Mouse (Mus musculus) hindbrain, embryonic 15.5 days (tissue): Measurements from ENCODE around the gene Dusp5. TPM values are rescaled to one million over a fixed set of nuclear protein-coding genes. Genes with fewer than 3 reads are reported as not detected.
"Not testable (repeated sequence)": the region's sequence is repeated elsewhere in the genome, so short reads cannot be mapped to it uniquely, and the experiment has no call there.

Experiments
- ATAC-seq: fragments of 200-750 bp; cut with Nextera tagmentation; 2 replicates; pipeline ENCODE4 v1.8.0; 2017; ENCODE audit warnings: low read depth, moderate number of reproducible peaks, moderate TSS enrichment; ENCODE audit not compliant: low FRiP score
- H3K27ac ChIP-seq: fragments of 300-500 bp; sonication (generic); replicated peaks from 2 replicates; pipeline ENCODE4 v1.5.1; 2015; ENCODE audit warnings: mild to moderate bottlenecking, inconsistent platforms
- H3K27me3 ChIP-seq: fragments of 300-500 bp; sonication (generic); 2 replicates; pipeline ENCODE4 v1.6.1; 2015; ENCODE audit warnings: control low read depth, inconsistent platforms
- H3K36me3 ChIP-seq: fragments of 300-500 bp; sonication (generic); 2 replicates; pipeline ENCODE4 v1.6.1; 2015; ENCODE audit warnings: control low read depth, inconsistent platforms
- H3K4me1 ChIP-seq: fragments of 300-500 bp; sonication (generic); replicated peaks from 2 replicates; pipeline ENCODE4 v1.6.1; 2015; ENCODE audit warnings: control low read depth, inconsistent platforms
- H3K4me2 ChIP-seq: fragments of 300-500 bp; sonication (generic); 2 replicates; pipeline ENCODE4 v1.6.1; 2015; ENCODE audit warnings: moderate library complexity, mild to moderate bottlenecking, inconsistent platforms
- H3K4me3 ChIP-seq: fragments of 300-500 bp; sonication (generic); 2 replicates; pipeline ENCODE4 v1.5.1; 2015; ENCODE audit warnings: mild to moderate bottlenecking, inconsistent platforms
- H3K9ac ChIP-seq: fragments of 300-500 bp; sonication (generic); 2 replicates; pipeline ENCODE4 v1.6.1; 2015; ENCODE audit warnings: inconsistent platforms
- H3K9me3 ChIP-seq: fragments of 300-500 bp; sonication (generic); 2 replicates; pipeline ENCODE4 v1.6.1; 2016; ENCODE audit warnings: control low read depth, inconsistent platforms
- WGBS: fragments of 180-500 bp; shearing (Covaris S2); methylation state at CpG from one replicate; pipeline ENCODE4 v1.1.7; 2015; 5-methylcytosine and 5-hydroxymethylcytosine counted together
- polyA plus RNA-seq: library from polyadenylated mRNA; unstranded; fragments of >200 nt; fragmentation: Nextera tagmentation; extraction: Ambion mirVana; gene quantifications from 2 replicates; pipeline ENCODE4 v1.2.1, GENCODE M21; 2015

The Dusp5 gene
- polyA plus RNA-seq, 1 experiment from 2014 or later, result 7.7 TPM

- no peaks in the 10 kb centered on the region for H3K9me3 ChIP-seq
- H3K4me1 ChIP-seq, result no peaks in the 10 kb centered on the region
- H3K36me3 ChIP-seq, result no peaks in the 10 kb centered on the region
- no peak overlapping the region for H3K4me3 ChIP-seq
- no peak for ATAC-seq
- H3K4me2 ChIP-seq, result no peak overlapping the region
- no peak overlapping the region for H3K27ac ChIP-seq
- 90% methylated on average over 12 of the region's 12 CpGs for WGBS
- H3K9ac ChIP-seq, result no peak overlapping the region
- no peaks in the 10 kb centered on the region for H3K27me3 ChIP-seq
These were observed 43.7 kb downstream of the Dusp5 start for GRCm38 (mm10) chr19:53572607-53573006.

- Histone ChIP-seq H3K4me2 (no peak overlapping the region), H3K9me3 (no peaks in the 10 kb centered on the region), H3K4me3 (no peak overlapping the region), H3K27me3 (no peaks in the 10 kb centered on the region), H3K36me3 (no peaks in the 10 kb centered on the region), H3K4me1 (no peaks in the 10 kb centered on the region), H3K9ac (no peak overlapping the region), H3K27ac (no peak overlapping the region)
- ATAC-seq, result no peak
- WGBS, result 90% methylated on average over 3 of the region's 3 CpGs
These were observed 44.2 kb downstream of the Dusp5 start for GRCm38 (mm10) chr19:53573151-53573550.

GRCm38 (mm10) chr19:53574131-53574530 lies 45.2 kb downstream of the Dusp5 start:
- no peak overlapping the region for H3K27ac ChIP-seq
- peaks cover 4% of the 10 kb centered on the region for H3K4me1 ChIP-seq
- no peak for ATAC-seq
- H3K9me3 ChIP-seq, result no peaks in the 10 kb centered on the region
- no peaks in the 10 kb centered on the region for H3K27me3 ChIP-seq
- 54% methylated on average over 8 of the region's 8 CpGs for WGBS
- no peak overlapping the region for H3K4me2 ChIP-seq
- no peak overlapping the region for H3K4me3 ChIP-seq
- H3K36me3 ChIP-seq, result no peaks in the 10 kb centered on the region
- no peak overlapping the region for H3K9ac ChIP-seq

GRCm38 (mm10) chr19:53574546-53574945 lies 45.6 kb downstream of the Dusp5 start:
- no peak for ATAC-seq
- Histone ChIP-seq H3K9ac (no peak overlapping the region), H3K4me3 (no peak overlapping the region), H3K36me3 (no peaks in the 10 kb centered on the region), H3K27me3 (no peaks in the 10 kb centered on the region), H3K4me1 (peaks cover 4% of the 10 kb centered on the region), H3K9me3 (no peaks in the 10 kb centered on the region), H3K4me2 (no peak overlapping the region), H3K27ac (no peak overlapping the region)
- WGBS, result 88% methylated on average over 7 of the region's 7 CpGs

GRCm38 (mm10) chr19:53575296-53576010 lies 46.5 kb downstream of the Dusp5 start:
- Histone ChIP-seq H3K4me1 (peaks cover 4% of the 10 kb centered on the region), H3K36me3 (no peaks in the 10 kb centered on the region), H3K27me3 (no peaks in the 10 kb centered on the region), H3K4me2 (no peak overlapping the region), H3K27ac (no peak overlapping the region), H3K9ac (no peak overlapping the region), H3K4me3 (no peak overlapping the region), H3K9me3 (no peaks in the 10 kb centered on the region)
- ATAC-seq, result no peak
- 83% methylated on average over 4 of the region's 4 CpGs for WGBS

- ATAC-seq, result no peak
- H3K4me3 ChIP-seq, result no peak overlapping the region
- no peaks in the 10 kb centered on the region for H3K36me3 ChIP-seq
- no peak overlapping the region for H3K9ac ChIP-seq
- no peaks in the 10 kb centered on the region for H3K9me3 ChIP-seq
- H3K27me3 ChIP-seq, result no peaks in the 10 kb centered on the region
- 88% methylated on average over 7 of the region's 7 CpGs for WGBS
- H3K27ac ChIP-seq, result no peak overlapping the region
- H3K4me2 ChIP-seq, result no peak overlapping the region
- H3K4me1 ChIP-seq, result peaks cover 4% of the 10 kb centered on the region
These were observed 47.2 kb downstream of the Dusp5 start for GRCm38 (mm10) chr19:53576061-53576460.

- no peak overlapping the region for H3K4me2 ChIP-seq
- 56% methylated on average over 11 of the region's 11 CpGs for WGBS
- H3K4me1 ChIP-seq, result peaks cover 4% of the 10 kb centered on the region
- H3K27me3 ChIP-seq, result no peaks in the 10 kb centered on the region
- H3K4me3 ChIP-seq, result no peak overlapping the region
- no peak for ATAC-seq
- H3K9me3 ChIP-seq, result no peaks in the 10 kb centered on the region
- no peaks in the 10 kb centered on the region for H3K36me3 ChIP-seq
- H3K9ac ChIP-seq, result no peak overlapping the region
- no peak overlapping the region for H3K27ac ChIP-seq
These were observed 48.3 kb downstream of the Dusp5 start for GRCm38 (mm10) chr19:53577025-53577800.

GRCm38 (mm10) chr19:53578597-53579252 lies 49.8 kb downstream of the Dusp5 start:
- Histone ChIP-seq H3K4me2 (peak overlapping the region; percentile 42; the same call in 1 of the 2 replicates), H3K27me3 (no peaks in the 10 kb centered on the region), H3K4me3 (no peak overlapping the region), H3K27ac (no peak overlapping the region), H3K4me1 (peaks cover 4% of the 10 kb centered on the region), H3K9ac (no peak overlapping the region; the same call in 1 of the 2 replicates), H3K9me3 (no peaks in the 10 kb centered on the region), H3K36me3 (no peaks in the 10 kb centered on the region)
- ATAC-seq, result peak; percentile 74
- 14% methylated on average over 8 of the region's 8 CpGs for WGBS

GRCm38 (mm10) chr19:53580271-53580670 lies 51.4 kb downstream of the Dusp5 start:
- not testable (repeated sequence) for H3K36me3 ChIP-seq, H3K4me1 ChIP-seq, H3K4me3 ChIP-seq, H3K4me2 ChIP-seq, H3K27ac ChIP-seq, ATAC-seq, H3K9ac ChIP-seq, H3K27me3 ChIP-seq
- WGBS, result 96% methylated on average over 8 of the region's 8 CpGs
- H3K9me3 ChIP-seq, result 0 out of 2 replicates have a peak, but pooled peaks cover 10% of the 10 kb centered on the region

GRCm38 (mm10) chr19:53587686-53588085 lies 58.8 kb downstream of the Dusp5 start:
- H3K27me3 ChIP-seq, H3K27ac ChIP-seq, H3K9ac ChIP-seq, H3K36me3 ChIP-seq, ATAC-seq, H3K4me2 ChIP-seq, H3K4me3 ChIP-seq, H3K4me1 ChIP-seq: not testable (repeated sequence)
- 0 out of 2 replicates have a peak, but pooled peaks cover 11% of the 10 kb centered on the region for H3K9me3 ChIP-seq
- WGBS, result 92% methylated on average over 3 of the region's 3 CpGs

- H3K36me3 ChIP-seq, H3K4me1 ChIP-seq, ATAC-seq, H3K27ac ChIP-seq, H3K4me2 ChIP-seq, H3K27me3 ChIP-seq, H3K9ac ChIP-seq, H3K4me3 ChIP-seq: not testable (repeated sequence)
- 0 out of 2 replicates have a peak, but pooled peaks cover 11% of the 10 kb centered on the region for H3K9me3 ChIP-seq
- WGBS, result 97% methylated on average over 7 of the region's 7 CpGs
These were observed 60.1 kb downstream of the Dusp5 start, which contains the start of gene Nutf2-ps1 for GRCm38 (mm10) chr19:53588968-53589367. Gene Nutf2-ps1 (minus strand): TSS chr19:53589068.
